Mouse (Mus musculus): ENCODE measurements at regions not wholly inside any gene's neighbourhood (a gene's known extent, or its start where the extent isn't known, plus 50 kb on each side); places are given as distances from the start of the nearest gene placed in this dataset.

DNA sequence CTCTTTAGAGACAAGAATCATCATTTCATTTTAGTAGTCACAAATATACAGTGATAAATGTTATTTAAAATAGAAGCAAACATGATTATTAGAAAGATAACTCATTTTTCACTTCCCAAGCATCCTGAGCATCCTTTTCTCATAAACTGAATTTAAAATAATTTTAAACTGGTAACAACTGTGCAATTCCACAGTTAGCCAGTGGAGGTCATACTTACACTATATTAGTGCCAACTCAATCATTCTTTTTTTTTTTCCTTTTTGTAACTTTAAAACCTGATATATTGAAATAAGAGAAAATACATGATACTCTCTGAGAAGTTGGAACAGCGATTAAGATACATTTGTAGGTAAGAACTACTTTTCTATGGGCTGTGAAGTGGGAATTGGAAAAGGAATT lies 113.2 kb upstream of the Gm17509 start:
- ATAC-seq, result no peak

DNA sequence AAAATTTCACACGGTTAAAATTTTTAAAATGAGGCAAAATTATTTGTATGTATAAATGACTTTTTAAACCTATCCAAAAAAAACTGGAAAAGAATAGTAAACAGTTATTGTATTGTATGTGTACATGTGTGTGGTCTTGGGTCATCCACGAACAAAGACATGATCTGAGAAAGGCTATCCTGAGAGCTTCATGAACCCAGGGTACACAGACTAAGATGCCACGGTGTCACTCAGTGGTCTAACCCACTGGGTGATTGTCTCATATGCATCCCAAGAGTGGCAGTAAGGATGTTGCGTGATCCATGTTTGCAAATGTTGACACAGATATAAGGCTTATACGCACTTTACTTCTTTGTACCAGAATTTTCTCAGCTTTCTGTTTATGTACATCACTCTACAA lies 113.7 kb upstream of the Gm17509 start:
- no peak for ATAC-seq

DNA sequence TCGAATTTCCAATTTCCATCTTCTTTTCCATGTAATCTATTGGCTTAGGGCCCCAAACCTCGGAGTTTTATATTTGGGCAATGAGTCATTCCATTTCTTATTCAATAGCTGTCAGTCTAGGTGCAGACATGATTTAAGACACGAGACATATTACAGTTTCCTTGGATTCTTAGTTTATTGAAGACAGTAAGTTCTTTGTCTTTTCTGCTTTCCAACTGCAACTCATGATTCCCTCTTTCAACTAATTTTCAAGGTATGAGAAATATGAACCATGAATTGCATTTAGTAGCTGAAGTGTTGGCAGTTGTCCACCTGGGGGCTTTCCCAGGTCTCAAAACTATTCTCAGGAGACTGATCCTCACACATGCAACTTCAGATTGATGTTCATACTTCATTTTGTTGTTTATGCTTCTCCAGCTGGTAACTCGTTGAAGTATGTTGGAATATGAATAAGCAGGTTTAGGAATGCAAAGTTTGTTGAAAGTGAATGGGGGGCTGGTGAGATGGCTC lies 160.3 kb upstream of the Gm17509 start:
- ATAC-seq, result no peak

DNA sequence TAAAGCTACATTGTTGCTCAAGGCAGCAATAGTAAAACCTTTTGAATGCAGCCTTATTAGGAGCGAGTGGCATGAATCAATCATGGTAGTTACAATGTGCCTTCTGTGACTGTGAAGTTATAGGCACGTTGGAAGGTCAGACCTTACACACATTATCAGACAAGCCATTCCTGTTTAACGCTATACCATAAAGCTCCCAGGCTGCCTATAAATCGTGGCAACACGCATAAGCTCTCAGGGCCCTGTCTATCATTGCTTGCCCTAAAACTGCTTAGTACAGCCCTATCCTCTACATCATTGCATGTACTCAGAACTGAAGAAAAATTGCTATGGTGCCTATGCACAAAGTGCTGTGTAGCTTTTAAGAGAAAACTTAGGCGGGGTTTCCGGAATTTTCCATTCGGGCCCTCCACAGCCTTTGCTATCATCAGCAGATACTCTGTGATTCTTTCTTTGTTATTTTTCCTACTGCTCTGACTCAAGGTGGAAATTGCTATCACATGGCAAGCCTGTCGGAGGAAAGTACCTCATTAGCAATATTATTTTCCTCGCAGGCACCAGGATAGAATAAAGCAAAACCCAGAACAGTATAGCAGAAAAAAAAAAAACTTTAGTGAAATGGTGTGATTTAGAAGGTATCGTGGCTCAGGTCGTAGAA lies 162.7 kb upstream of the Gm17509 start:
- ATAC-seq, result no peak

DNA sequence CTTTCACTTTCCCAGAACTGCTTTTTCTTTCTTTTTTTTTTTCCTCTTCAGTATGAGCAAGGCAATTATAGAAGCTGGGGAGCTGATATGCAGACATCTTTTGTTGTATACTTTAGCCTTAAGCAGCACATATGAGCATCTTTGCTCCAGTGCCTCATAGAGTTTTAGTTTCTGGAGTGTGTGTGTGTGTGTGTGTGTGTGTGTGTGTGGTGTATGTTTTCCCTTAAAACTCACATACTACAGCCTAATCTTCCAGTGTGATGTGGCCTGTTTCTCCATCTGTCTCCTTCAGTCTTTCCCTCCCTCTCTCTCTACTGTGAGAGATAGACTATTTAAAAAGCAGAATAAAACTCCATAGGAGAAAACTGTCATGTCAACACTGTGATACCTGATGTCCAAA lies 169.4 kb upstream of the Gm17509 start:
- no peak for ATAC-seq

DNA sequence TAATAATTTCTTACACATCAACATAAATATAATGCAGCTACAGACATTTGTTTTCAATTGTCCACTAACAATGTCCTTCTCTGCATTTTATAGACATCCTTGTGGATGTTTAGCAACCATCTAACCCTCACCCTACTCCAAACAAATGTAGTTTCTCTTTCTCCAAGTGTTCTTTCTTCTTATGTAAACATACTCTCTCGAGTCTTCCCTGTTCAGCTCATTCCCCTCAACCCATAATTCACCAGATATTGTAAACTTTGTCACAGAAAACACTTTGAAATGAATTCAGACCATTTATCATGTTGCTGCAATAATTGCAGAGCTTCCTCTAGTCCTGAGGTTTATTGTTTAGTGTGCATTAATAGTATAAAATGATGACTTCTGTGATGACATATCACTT lies 172.6 kb upstream of the Gm17509 start:
- ATAC-seq, result no peak

DNA sequence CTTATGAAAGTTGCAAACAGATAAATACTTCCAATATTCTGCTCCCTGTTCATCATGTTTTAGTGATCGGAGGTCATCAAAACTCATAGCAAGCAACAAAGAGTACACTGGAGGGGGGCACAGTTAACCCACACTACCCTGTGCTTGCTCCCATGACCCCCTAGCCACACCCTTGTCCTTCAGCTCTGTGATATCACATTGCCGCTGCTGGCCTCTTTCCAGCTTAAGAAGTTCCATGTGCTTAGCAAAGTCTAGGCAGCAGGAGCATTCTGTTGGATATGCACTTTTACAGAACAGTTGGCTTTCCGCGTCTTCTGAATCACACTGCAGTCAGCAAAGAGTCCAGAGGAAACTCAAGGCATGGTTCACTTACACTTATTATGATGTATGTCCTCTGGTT lies 180.4 kb upstream of the Gm17509 start:
- ATAC-seq, result no peak

DNA sequence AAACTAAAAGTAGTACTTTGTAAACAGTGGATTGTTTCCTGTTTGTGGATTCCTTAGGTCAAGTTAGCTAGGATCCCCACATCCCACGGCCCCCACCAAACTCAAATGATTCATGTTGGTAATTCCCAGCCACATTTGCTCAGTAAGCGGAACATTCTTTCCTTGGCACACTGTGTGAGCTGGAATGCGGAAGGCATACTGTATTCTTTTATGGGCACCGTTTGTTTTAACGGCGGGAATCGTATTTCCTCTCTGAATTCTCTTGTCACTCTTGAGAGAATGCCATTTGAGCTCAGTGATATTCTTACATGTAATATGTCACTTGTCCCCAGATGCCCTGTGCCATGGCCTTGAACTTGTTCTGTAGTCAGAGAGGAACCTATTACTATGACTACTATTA lies 189.1 kb upstream of the Gm17509 start:
- ATAC-seq, result no peak

DNA sequence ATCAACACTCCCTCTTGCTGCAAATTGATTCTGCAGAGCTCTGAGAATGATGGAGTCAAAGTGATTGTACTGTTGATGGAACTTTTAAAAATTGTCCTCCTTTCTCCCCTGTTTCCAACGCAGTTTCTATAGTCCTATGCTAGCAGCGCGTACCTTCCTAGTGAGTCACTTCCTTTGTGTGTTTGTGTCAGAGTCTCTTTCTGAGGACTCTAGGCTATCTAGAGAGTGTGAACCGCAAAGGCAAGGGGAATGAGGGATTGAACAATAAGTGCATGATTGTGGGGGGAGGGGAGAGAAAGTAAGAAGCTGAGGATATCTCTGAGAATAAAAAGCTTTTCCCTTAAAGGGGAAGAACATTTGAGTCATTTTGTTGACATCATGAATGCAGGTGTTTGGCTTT lies 188.5 kb upstream of the Hcn1 start:
- no peak for ATAC-seq

DNA sequence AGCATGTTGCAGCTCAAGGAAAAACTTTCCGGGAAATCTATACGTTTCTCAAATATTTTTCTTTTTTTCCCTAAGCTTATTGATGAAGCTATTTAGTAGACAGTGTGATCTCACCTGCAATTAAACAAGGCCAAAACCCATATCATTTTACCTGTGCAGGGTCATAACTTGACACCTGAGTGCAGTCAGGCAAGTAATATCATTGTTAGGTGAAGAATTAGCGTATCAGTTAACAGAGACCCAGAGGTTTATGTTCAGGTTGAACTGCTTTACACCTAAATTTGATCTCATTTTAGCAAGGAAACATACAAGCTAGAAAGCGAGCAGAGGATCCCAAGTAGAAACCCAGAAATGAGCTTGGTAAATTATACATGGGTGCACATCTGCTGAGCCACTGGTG lies 178.6 kb upstream of the Hcn1 start:
- no peak for ATAC-seq

DNA sequence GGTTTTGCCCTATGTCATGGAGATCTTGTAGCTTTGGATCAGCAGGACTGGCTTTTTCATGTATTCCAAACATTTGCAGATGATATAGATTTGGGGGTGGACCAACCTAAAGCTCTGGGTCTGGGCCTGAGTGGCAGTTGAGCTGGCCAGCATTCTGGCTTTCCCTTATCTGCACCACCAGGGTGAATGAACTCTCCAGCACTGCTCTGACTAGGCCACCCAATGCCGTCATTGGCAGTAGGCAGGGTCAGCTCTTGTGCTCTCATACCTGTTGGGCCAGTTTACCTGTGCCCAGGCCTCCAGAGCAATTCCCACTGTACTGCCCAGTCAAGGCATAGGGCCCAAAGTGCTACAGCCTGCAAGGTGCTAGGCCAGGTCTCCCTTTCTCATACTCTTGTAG lies 177.1 kb upstream of the Hcn1 start:
- ATAC-seq, result no peak

DNA sequence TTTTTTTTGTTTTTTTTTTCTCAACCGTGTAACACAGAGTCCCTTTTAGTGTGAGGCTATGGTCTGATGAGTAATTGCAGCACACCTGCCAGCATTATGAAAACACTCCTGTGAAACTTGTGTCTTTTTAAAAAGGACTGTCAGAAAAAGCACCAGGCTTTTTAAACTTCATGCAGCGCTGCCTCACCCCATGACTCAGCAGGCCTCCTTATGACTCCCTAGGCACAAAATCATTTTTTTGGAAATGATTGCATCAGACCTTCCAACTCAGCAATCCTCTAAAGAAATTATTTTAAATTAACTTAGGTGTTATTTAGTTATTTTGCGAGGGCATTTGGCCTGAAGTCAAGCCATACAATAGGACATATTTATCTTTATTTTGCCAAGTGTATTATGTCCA lies 134.7 kb upstream of the Hcn1 start:
- no peak for ATAC-seq

DNA sequence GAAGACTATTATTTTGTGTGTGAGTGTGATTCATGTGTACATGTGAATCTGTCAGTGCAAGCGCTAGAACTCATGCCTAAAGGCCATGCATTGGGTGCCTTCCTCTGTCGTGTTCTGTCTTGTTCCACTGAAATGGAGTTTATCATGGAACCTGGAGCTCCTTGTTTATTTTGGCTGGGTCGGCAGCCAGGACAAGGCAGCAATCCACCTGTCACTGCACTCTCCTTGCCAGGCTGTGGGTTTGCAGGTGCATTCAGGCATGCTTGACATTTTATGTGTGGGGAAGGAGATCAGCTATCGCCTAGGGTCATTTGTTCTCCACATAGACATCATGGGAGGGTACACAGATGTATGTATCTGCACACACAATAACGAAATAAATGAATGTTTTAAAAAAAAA lies 129.4 kb upstream of the Hcn1 start:
- no peak for ATAC-seq

DNA sequence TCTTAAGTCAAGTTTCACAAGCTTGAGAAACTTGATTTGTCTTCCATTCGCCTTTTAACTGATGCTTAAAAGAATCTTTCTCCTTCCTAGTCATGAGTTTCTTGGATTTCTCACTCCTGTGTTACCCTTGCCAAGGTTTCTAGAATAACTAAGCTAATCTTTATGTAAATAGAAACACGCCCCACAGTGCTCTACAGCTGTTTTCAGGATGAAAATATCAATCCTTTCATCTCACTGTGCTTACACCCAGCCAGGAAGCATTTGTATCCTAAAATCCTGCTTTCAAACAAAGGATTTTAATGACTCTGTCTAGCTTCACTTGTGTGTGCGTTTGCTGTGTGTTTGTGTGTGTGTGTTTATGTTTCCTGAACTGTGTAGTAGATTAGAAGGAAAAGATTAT lies 119.5 kb upstream of the Hcn1 start:
- ATAC-seq, result no peak

DNA sequence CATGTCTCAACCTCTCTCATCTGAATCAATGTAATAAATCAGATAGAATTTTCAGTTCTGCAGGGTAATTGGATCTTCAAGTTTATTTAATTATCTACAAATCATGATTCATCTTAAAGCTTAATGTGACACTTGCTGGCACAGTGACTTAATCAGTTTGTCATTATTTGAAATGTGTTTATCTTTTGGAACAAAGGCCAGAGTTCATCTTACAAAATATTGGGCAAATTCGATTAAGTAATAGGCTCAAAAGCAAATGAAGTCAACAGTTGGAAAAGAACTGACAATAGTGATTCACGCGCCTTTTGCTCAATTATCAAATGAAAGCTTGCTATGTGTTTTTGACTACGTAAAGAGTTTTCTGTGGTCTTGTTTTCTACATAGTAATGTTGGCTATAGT lies 93.4 kb upstream of the Hcn1 start:
- no peak for ATAC-seq

DNA sequence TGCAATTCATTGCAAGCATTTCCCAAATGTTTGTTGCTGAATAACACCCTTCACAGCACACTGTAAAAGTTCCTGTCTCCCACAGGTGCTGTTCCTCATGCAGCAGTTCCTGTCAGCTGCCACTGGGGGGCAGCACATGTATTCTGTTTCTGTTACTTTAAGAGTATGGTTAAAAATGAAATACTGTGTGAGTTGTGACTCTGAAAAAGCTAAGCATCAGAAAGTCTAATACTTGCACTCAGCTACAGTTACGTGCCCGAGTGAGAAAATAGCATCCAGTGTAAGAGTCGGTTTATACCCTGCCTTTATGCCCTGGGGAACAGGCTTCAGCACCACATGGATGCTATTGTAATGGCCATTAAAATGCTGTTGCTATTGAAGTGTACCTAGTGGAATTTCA lies 52.0 kb upstream of the Hcn1 start:
- ATAC-seq, result peak; percentile 43

All from inflammation-experienced regulatory T-cells, adult 6 months (primary cell).